Mouse (Mus musculus) right cerebral cortex, postnatal 14 days (tissue): ENCODE measurements around the gene Cyb561d2.
"Not testable (repeated sequence)": the region's sequence is repeated elsewhere in the genome, so short reads cannot be mapped to it uniquely, and the experiment has no call there.

ENCODE experiments used
- DNase-seq: peaks from one replicate; pipeline ENCODE4 v3.0.0; 2022

The Cyb561d2 gene

GRCm38 (mm10) chr9:107541474-107542351, at the start of gene Cyb561d2, which contains the start of gene Nprl2:
Gene Cyb561d2, minus strand, starts transcription at chr9:107542193.
Gene Nprl2, plus strand, starts transcription at chr9:107542226.
- DNase-seq, result peak; percentile 89

- no peak for DNase-seq
Observed at GRCm38 (mm10) chr9:107590773-107591060, 48.7 kb upstream of the Cyb561d2 start.

- no peak for DNase-seq
Observed at GRCm38 (mm10) chr9:107590058-107590772, 48.2 kb upstream of the Cyb561d2 start.

GRCm38 (mm10) chr9:107587833-107588639, 46.0 kb upstream of the Cyb561d2 start:
- peak; percentile 62 for DNase-seq

GRCm38 (mm10) chr9:107586974-107587832, 45.2 kb upstream of the Cyb561d2 start, which contains the start of gene Ifrd2:
Gene Ifrd2, plus strand, starts transcription at chr9:107587642.
- DNase-seq, result peak; percentile 94

- no peak for DNase-seq
Observed at GRCm38 (mm10) chr9:107586504-107586903, 44.5 kb upstream of the Cyb561d2 start.

- no peak for DNase-seq
Observed at GRCm38 (mm10) chr9:107583174-107583573, 41.2 kb upstream of the Cyb561d2 start.

- no peak for DNase-seq
Observed at GRCm38 (mm10) chr9:107582509-107583062, 40.6 kb upstream of the Cyb561d2 start.

GRCm38 (mm10) chr9:107581584-107581983, 39.6 kb upstream of the Cyb561d2 start:
- no peak for DNase-seq

GRCm38 (mm10) chr9:107580501-107581317, 38.7 kb upstream of the Cyb561d2 start, which contains the start of gene Hyal3:
Gene Hyal3, plus strand, starts transcription at chr9:107580818.
- peak; percentile 75 for DNase-seq

- DNase-seq, result no peak
Observed at GRCm38 (mm10) chr9:107579023-107579900, 37.3 kb upstream of the Cyb561d2 start.

GRCm38 (mm10) chr9:107578587-107578986, 36.6 kb upstream of the Cyb561d2 start, which contains the start of gene Naa80:
Gene Naa80, plus strand, starts transcription at chr9:107578887.
- no peak for DNase-seq

- no peak for DNase-seq
Observed at GRCm38 (mm10) chr9:107577871-107578270, 35.9 kb upstream of the Cyb561d2 start.

- DNase-seq, result peak; percentile 54
Observed at GRCm38 (mm10) chr9:107576357-107577107, 34.5 kb upstream of the Cyb561d2 start, which contains the start of gene Hyal1. Gene Hyal1, plus strand, starts transcription at chr9:107576927.

GRCm38 (mm10) chr9:107575579-107576356, 33.8 kb upstream of the Cyb561d2 start:
- DNase-seq, result no peak

- DNase-seq, result not testable (repeated sequence)
Observed at GRCm38 (mm10) chr9:107573774-107574173, 31.8 kb upstream of the Cyb561d2 start.

- DNase-seq, result no peak
Observed at GRCm38 (mm10) chr9:107572327-107572662, 30.3 kb upstream of the Cyb561d2 start.
